Mouse (Mus musculus): ENCODE results near the gene Acot1. TPM values are rescaled to one million over a fixed set of nuclear protein-coding genes. Genes with fewer than 3 reads are reported as not detected.
"Not testable (repeated sequence)": the region's sequence is repeated elsewhere in the genome, so short reads cannot be mapped to it uniquely, and the experiment has no call there.

Gene Acot1
- polyA plus RNA-seq (2014; fragmentation: Nextera tagmentation; extraction: Ambion mirVana): 89.0 and 99.5 TPM in 2 replicates

DNA sequence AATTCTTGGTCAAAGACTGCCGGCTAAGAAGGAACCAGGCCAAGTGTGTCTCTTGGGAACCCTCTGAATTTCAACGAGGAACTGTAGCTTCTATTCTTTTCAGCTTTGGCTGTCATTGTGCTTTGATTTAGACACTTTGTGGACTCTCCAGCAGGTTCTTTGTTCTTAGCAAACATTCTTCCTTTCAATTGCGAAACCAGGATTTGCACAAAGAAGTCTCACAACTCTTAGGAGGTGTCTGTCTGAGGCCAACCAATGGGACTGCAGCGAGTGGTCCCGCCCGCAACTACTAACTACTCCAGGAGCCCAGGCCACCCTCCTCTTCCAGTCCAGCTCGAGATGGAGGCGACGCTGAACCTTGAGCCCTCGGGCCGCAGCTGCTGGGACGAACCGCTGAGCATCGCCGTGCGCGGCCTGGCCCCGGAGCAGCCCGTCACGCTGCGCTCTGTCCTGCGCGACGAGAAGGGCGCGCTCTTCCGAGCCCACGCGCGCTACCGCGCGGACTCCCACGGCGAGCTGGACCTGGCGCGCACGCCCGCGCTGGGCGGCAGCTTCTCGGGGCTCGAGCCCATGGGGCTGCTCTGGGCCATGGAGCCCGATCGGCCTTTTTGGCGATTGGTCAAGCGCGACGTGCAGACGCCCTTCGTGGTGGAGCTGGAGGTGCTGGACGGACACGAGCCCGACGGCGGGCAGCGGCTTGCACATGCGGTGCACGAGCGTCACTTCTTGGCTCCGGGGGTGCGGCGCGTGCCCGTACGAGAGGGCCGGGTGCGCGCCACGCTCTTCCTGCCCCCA is at the start of gene Acot1:
TSS of gene Acot1 (plus strand) at position 320 of the 795 bp plus-strand sequence.
- Histone ChIP-seq H3K27ac (ENCODE audit: low read depth) (peak within 1 kb of the TSS; percentile 66), H3K4me2 (ENCODE audit: low read length) (peak within 1 kb of the TSS; percentile 45), H3K4me3 (ENCODE audit: low read depth, low read length) (peak within 1 kb of the TSS; percentile 43), H3K9ac (ENCODE audit: low read length) (peak within 1 kb of the TSS; percentile 51)
- DNase-seq (ENCODE audit: low spot score) (peak; percentile 76), ATAC-seq (replicated peaks; ENCODE audit: low FRiP score, low TSS enrichment, low read depth) (peak; percentile 99)
- H3K27me3 ChIP-seq (replicated peaks; ENCODE audit: control insufficient read depth, insufficient read depth, low read length); H3K4me1 ChIP-seq (replicated peaks; ENCODE audit: control insufficient read depth, insufficient read depth, low read length); H3K36me3 ChIP-seq (ENCODE audit: control insufficient read depth, insufficient read depth, low read length); H3K9me3 ChIP-seq (ENCODE audit: control insufficient read depth, low read length): not testable (repeated sequence)
- 1% methylated on average over 53 of the region's 70 CpGs for WGBS

DNA sequence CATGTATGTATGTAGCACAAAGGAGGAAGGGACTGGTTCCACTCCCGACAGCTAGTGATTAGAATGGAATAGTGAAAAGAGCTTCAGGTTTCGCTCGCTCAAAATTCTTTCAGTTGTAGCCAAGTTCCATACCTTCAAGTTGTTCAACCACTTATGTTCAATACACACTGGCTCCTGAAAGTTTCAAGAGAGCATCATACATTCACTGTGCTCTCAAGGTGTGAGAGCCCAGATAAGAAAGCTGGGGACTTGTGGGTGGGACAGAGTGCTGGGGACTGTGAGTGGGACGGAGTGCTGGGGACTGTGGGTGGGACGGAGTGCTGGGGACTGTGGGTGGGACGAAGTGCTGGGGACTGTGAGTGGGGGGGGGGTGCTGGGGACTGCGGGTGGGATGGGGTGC is 44.1 kb upstream of the Acot1 start:
- DNase-seq (ENCODE audit: low spot score): no peak
- no peak for ATAC-seq (replicated peaks; ENCODE audit: low FRiP score, low TSS enrichment, low read depth)
- no peaks in the 10 kb centered on the region for H3K27me3 ChIP-seq (replicated peaks; ENCODE audit: control insufficient read depth, insufficient read depth, low read length)
- H3K4me2 ChIP-seq (ENCODE audit: low read length): no peak overlapping the region
- H3K36me3 ChIP-seq (ENCODE audit: control insufficient read depth, insufficient read depth, low read length): no peaks in the 10 kb centered on the region
- H3K4me1 ChIP-seq (replicated peaks; ENCODE audit: control insufficient read depth, insufficient read depth, low read length): no peaks in the 10 kb centered on the region
- no peak overlapping the region for H3K9ac ChIP-seq (ENCODE audit: low read length)
- H3K9me3 ChIP-seq (ENCODE audit: control insufficient read depth, low read length): no peaks in the 10 kb centered on the region
- no peak overlapping the region for H3K27ac ChIP-seq (ENCODE audit: low read depth)
- WGBS: 85% methylated on average over 7 of the region's 7 CpGs
- H3K4me3 ChIP-seq (ENCODE audit: low read depth, low read length): no peak overlapping the region

DNA sequence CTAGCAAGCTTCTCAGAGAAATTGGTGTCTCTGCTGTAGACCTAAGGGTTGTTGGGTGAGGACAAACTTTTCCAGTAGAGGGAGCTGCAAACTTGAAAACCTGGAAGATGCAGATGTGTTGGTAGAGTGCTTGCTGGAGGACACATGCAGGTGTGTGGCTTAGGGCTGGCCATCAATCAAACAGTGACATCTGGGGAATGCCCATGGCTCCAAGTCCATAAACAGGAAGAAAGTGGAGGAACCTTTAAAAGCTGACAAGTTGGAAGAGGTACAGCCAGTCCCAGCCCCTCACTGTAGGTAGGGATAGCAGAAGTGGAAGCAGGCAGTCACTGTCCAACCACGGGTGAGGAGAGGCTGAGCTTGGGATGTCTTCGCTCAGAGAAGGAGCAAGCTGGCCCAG is 37.2 kb upstream of the Acot1 start:
- 54% methylated on average over 2 of the region's 2 CpGs for WGBS
- Histone ChIP-seq H3K9me3 (ENCODE audit: control insufficient read depth, low read length) (no peaks in the 10 kb centered on the region), H3K4me1 (replicated peaks; ENCODE audit: control insufficient read depth, insufficient read depth, low read length) (no peaks in the 10 kb centered on the region), H3K27me3 (replicated peaks; ENCODE audit: control insufficient read depth, insufficient read depth, low read length) (no peaks in the 10 kb centered on the region), H3K4me3 (ENCODE audit: low read depth, low read length) (no peak overlapping the region), H3K27ac (ENCODE audit: low read depth) (no peak overlapping the region), H3K9ac (ENCODE audit: low read length) (no peak overlapping the region), H3K4me2 (ENCODE audit: low read length) (no peak overlapping the region), H3K36me3 (ENCODE audit: control insufficient read depth, insufficient read depth, low read length) (no peaks in the 10 kb centered on the region)
- no peak for ATAC-seq (replicated peaks; ENCODE audit: low FRiP score, low TSS enrichment, low read depth)
- DNase-seq (ENCODE audit: low spot score): peak; percentile 58

DNA sequence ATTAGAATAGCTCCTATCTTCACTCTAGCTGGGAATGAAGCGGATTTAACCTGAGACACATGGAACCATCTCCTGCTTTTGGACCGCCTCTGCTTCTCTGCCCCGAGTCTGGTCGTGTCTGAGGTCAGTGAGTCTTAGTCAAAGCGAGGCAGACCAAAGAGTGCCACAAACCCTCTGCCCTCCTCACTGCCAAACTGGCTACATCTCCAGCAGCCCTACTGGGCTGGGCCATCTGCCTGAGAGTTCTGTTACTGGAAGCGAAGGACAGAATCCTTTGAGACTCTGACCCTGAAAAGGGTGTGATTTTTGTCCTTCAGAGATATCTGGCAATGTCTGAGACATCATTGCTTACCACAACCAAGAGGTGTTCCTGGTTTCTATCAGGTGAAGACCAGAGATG is 30.4 kb upstream of the Acot1 start:
- no peak for DNase-seq (ENCODE audit: low spot score)
- Histone ChIP-seq H3K36me3 (ENCODE audit: control insufficient read depth, insufficient read depth, low read length) (no peaks in the 10 kb centered on the region), H3K4me2 (ENCODE audit: low read length) (no peak overlapping the region), H3K9ac (ENCODE audit: low read length) (no peak overlapping the region), H3K4me1 (replicated peaks; ENCODE audit: control insufficient read depth, insufficient read depth, low read length) (no peaks in the 10 kb centered on the region), H3K27ac (ENCODE audit: low read depth) (no peak overlapping the region), H3K9me3 (ENCODE audit: control insufficient read depth, low read length) (peaks cover 2% of the 10 kb centered on the region; the same call in 1 of the 2 replicates), H3K27me3 (replicated peaks; ENCODE audit: control insufficient read depth, insufficient read depth, low read length) (no peaks in the 10 kb centered on the region), H3K4me3 (ENCODE audit: low read depth, low read length) (no peak overlapping the region)
- WGBS: 85% methylated on average over 6 of the region's 6 CpGs
- no peak for ATAC-seq (replicated peaks; ENCODE audit: low FRiP score, low TSS enrichment, low read depth)

DNA sequence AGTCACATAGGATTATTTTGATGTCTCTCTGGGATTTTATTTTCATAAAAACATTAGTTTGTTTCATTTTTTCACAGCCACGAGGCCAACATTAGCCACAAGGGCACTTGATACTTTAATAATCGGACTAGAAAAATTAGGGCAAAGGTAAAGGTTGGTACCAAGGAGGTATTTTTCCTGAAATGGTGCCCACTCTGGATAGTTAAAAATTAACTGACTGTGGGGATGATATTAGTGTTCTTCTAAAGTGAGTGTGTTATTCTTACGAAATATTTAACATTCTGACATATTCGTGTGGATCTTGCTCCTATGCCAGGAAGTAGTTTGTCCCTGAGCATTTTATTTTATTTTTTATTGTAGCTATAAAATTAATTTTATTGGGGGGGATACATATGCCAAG is 27.7 kb upstream of the Acot1 start:
- ATAC-seq (replicated peaks; ENCODE audit: low FRiP score, low TSS enrichment, low read depth) (no peak), DNase-seq (ENCODE audit: low spot score) (no peak)
- peaks cover under 1% of the 10 kb centered on the region; the same call in 1 of the 2 replicates for H3K4me1 ChIP-seq (replicated peaks; ENCODE audit: control insufficient read depth, insufficient read depth, low read length)
- H3K4me2 ChIP-seq (ENCODE audit: low read length): no peak overlapping the region
- H3K27ac ChIP-seq (ENCODE audit: low read depth): no peak overlapping the region
- WGBS: 85% methylated on average over 4 of the region's 4 CpGs
- H3K36me3 ChIP-seq (ENCODE audit: control insufficient read depth, insufficient read depth, low read length): no peaks in the 10 kb centered on the region
- no peaks in the 10 kb centered on the region for H3K27me3 ChIP-seq (replicated peaks; ENCODE audit: control insufficient read depth, insufficient read depth, low read length)
- H3K9ac ChIP-seq (ENCODE audit: low read length): no peak overlapping the region
- H3K4me3 ChIP-seq (ENCODE audit: low read depth, low read length): no peak overlapping the region
- H3K9me3 ChIP-seq (ENCODE audit: control insufficient read depth, low read length): peaks cover 2% of the 10 kb centered on the region; the same call in 1 of the 2 replicates

DNA sequence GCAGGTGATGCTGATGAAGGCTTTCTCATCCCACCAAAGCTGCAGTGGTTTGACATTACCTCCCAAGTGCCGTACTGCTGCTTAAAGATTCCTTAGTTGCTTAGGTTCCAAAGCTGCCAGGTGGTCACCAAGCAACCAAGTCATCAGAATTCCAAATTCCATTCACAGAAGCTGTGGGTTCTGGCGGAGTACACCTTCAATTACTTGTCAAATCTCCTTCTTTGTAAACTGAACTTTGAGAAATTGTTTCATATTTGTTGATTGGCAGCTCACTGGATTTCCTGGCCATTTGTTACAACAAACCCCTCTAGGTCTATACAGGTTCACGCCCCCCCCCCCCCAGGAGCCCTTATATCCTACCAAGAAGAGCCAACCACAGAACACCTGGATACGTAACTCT is 24.5 kb upstream of the Acot1 start, which contains the start of gene Heatr4:
TSS of gene Heatr4 (minus strand) at position 101 of the 400 bp plus-strand sequence.
- Histone ChIP-seq H3K4me3 (ENCODE audit: low read depth, low read length) (no peak within 1 kb of the TSS), H3K36me3 (ENCODE audit: control insufficient read depth, insufficient read depth, low read length) (no peaks in the 10 kb centered on the region), H3K4me1 (replicated peaks; ENCODE audit: control insufficient read depth, insufficient read depth, low read length) (peaks cover 12% of the 10 kb centered on the region), H3K4me2 (ENCODE audit: low read length) (no peak within 1 kb of the TSS), H3K27ac (ENCODE audit: low read depth) (no peak within 1 kb of the TSS), H3K9ac (ENCODE audit: low read length) (no peak within 1 kb of the TSS), H3K9me3 (ENCODE audit: control insufficient read depth, low read length) (peaks cover 2% of the 10 kb centered on the region; the same call in 1 of the 2 replicates), H3K27me3 (replicated peaks; ENCODE audit: control insufficient read depth, insufficient read depth, low read length) (no peaks in the 10 kb centered on the region)
- no peak for ATAC-seq (replicated peaks; ENCODE audit: low FRiP score, low TSS enrichment, low read depth)
- DNase-seq (ENCODE audit: low spot score): no peak
- 77% methylated on average over 4 of the region's 4 CpGs for WGBS

DNA sequence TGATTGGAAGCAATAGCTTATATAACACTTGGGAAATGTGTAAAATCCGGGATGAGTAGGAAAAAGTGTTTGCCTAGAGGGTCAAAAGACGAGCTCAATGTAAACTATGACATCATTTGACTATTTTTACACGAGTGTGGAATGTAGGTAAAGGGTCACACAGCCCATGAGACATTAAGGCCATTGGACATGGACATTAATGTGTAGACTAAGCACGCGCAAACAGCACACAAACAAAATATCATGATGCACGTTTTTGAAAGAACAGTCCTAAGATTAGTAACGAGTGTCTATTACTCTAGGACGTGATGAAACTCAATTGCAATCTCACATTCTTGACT is 22.1 kb upstream of the Acot1 start:
- peaks cover 2% of the 10 kb centered on the region; the same call in 1 of the 2 replicates for H3K9me3 ChIP-seq (ENCODE audit: control insufficient read depth, low read length)
- DNase-seq (ENCODE audit: low spot score) (no peak), ATAC-seq (replicated peaks; ENCODE audit: low FRiP score, low TSS enrichment, low read depth) (peak; percentile 34)
- peak overlapping the region; percentile 74; the same call in 1 of the 2 replicates for H3K9ac ChIP-seq (ENCODE audit: low read length)
- no peaks in the 10 kb centered on the region for H3K27me3 ChIP-seq (replicated peaks; ENCODE audit: control insufficient read depth, insufficient read depth, low read length)
- peak overlapping the region; percentile 93 for H3K27ac ChIP-seq (ENCODE audit: low read depth)
- 18% methylated on average over 8 of the region's 8 CpGs for WGBS
- H3K4me1 ChIP-seq (replicated peaks; ENCODE audit: control insufficient read depth, insufficient read depth, low read length): peaks cover 12% of the 10 kb centered on the region
- peak overlapping the region; percentile 55 for H3K4me3 ChIP-seq (ENCODE audit: low read depth, low read length)
- peak overlapping the region; percentile 59 for H3K4me2 ChIP-seq (ENCODE audit: low read length)
- H3K36me3 ChIP-seq (ENCODE audit: control insufficient read depth, insufficient read depth, low read length): peaks cover 7% of the 10 kb centered on the region; the same call in 1 of the 2 replicates

DNA sequence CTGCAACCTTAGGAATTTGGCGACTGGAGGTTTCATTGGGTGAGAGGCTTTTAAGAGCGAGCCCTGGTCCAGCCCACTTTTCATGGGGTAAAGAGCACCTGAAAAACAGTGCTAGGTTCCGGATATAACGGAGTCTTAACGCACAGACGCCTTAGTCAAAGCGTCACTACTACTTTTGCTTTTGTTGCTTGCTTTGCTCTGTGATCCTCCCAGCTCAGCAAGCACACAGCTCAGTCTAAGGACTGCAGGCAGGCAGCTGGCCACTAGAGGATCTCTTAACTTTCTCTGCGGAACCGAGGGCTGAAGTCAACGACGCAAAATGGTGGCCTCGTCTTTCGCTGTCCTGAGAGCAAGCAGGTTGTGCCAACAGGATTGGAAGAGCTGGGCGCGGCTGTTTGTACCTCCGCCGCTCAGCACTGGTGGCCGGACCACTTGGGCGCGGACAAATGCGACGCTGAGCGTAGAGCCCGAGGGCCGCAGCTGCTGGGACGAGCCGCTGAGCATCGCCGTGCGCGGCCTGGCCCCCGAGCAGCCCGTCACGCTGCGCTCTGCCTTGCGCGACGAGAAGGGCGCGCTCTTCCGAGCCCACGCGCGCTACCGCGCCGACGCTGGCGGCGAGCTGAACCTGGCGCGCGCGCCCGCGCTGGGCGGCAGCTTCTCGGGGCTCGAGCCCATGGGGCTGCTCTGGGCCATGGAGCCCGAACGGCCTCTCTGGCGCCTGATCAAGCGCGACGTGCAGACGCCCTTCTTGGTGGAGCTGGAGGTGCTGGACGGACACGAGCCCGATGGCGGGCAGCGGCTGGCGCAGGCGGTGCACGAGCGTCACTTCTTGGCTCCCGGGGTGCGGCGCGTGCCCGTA is 21.5 kb upstream of the Acot1 start, which contains the start of gene Acot2:
TSS of gene Acot2 (plus strand) at position 279 of the 859 bp plus-strand sequence.
- under 1% methylated on average over 80 of the region's 80 CpGs for WGBS

More for the DNA sequence above, 21.5 kb upstream of the Acot1 start, which contains the start of gene Acot2:
- H3K9me3 ChIP-seq (ENCODE audit: control insufficient read depth, low read length): peaks cover 2% of the 10 kb centered on the region; the same call in 1 of the 2 replicates
- DNase-seq (ENCODE audit: low spot score) (peak; percentile 93), ATAC-seq (replicated peaks; ENCODE audit: low FRiP score, low TSS enrichment, low read depth) (peak; percentile 85)
- peak within 1 kb of the TSS; percentile 55 for H3K4me3 ChIP-seq (ENCODE audit: low read depth, low read length)
- H3K27me3 ChIP-seq (replicated peaks; ENCODE audit: control insufficient read depth, insufficient read depth, low read length): no peaks in the 10 kb centered on the region
- H3K36me3 ChIP-seq (ENCODE audit: control insufficient read depth, insufficient read depth, low read length): peaks cover 7% of the 10 kb centered on the region; the same call in 1 of the 2 replicates
- peak within 1 kb of the TSS; percentile 59 for H3K4me2 ChIP-seq (ENCODE audit: low read length)
- peak within 1 kb of the TSS; percentile 93 for H3K27ac ChIP-seq (ENCODE audit: low read depth)
- H3K4me1 ChIP-seq (replicated peaks; ENCODE audit: control insufficient read depth, insufficient read depth, low read length): peaks cover 12% of the 10 kb centered on the region
- peak within 1 kb of the TSS; percentile 74 for H3K9ac ChIP-seq (ENCODE audit: low read length)

Data from intestine, embryonic 14.5 days (tissue).